Mouse (Mus musculus): ENCODE results near the gene Gar1.

Gene Gar1

GRCm38 (mm10) chr3:129831035-129831568 lies at the start of gene Gar1:
TSS of gene Gar1 (minus strand) at chr3:129831396.
- DNase-seq (ENCODE audit: low spot score in 2 of 2), result peak; percentile 98

GRCm38 (mm10) chr3:129879913-129880312 lies 48.7 kb upstream of the Gar1 start:
- no peak for DNase-seq (ENCODE audit: low spot score in 2 of 2)

- peak; percentile 34 to 35 for DNase-seq (ENCODE audit: low spot score in 2 of 2)
Measured at GRCm38 (mm10) chr3:129879131-129879757, 48.0 kb upstream of the Gar1 start.

- DNase-seq (ENCODE audit: low spot score in 2 of 2), result peak; percentile 94 to 95
Measured at GRCm38 (mm10) chr3:129878405-129879021, 47.3 kb upstream of the Gar1 start, which contains the start of gene Pla2g12a. TSS of gene Pla2g12a (plus strand) at chr3:129878606.

DNA sequence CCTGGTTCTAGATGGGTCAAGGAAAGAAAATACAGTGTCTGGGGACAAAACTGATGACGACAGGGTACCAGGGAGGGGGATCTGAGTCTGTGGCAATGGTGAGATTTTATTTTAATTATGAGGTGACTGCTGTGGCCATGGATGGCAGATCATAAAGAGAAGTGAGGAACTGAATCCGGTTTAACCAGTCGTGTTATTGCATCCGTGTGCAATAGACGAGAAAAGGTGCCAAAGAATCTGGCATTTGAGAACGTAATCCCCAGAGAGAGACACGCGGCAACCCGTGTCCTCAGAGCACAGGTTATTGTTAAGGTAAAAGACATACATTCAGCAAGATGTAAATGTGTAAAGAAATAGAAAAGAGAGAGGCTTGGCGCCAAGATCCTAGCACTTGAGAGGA lies 46.1 kb upstream of the Gar1 start:
- no peak for DNase-seq (ENCODE audit: low spot score in 2 of 2)

DNA sequence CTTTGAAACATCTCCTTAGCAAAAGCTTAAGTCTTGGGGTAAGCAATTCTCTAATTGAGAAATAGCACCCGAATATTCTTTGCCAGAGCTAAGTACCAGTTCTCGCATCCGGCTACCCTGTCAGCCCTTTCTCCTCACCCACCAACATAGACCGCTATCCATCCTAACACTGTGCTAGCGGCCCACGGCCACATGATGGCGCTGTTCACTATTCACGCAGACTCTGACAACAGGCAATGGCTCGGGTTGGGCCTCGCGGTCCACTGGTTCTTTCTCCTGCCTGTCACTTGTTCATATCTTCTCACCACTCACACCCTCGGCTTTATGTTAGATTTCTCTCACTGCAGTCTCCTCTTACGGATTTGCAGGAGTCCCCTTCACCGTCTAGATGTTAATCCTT lies 32.5 kb upstream of the Gar1 start:
- peak in 1 of 2 experiments; percentile 43 for DNase-seq (ENCODE audit: low spot score in 2 of 2)

DNA sequence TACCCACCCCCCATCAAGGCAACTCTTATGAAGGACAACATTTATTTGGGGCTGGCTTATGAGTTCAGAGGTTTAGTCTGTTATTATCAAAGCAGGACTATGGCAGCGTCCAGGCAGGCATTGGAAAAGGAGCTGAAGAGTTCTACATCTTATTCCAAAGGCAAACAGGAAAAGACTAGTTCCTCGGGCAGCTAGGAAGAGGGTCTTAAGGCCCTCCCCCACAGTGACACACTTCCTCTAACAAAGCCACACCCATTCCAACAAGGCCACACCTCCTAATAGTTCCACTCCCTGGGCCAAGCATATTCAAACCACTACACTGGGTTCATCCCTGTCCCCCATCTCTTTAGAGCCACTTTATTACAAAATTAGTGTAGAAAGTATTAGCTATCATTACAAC lies 31.4 kb upstream of the Gar1 start:
- DNase-seq (ENCODE audit: low spot score in 2 of 2), result no peak

DNA sequence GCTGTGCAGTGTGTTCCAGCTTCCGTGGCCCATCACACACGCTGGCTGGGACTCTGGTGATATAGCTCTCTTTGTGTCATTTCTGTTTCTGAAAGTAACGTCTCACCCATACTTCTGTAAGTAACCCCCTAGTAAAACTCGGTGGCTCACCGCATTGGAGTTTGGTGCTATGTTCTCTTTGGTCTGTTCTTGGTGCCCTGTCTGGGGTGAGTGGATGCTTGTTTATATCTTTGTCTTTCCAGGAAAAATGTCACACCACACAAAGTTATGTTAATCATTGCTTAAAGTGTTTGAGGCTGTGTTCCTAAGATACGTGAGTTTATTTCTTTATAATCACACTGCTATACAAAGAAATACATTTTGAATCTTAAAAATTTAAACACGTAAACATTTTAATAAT lies 15.7 kb upstream of the Gar1 start:
- DNase-seq (ENCODE audit: low spot score in 2 of 2), result no peak

- DNase-seq (ENCODE audit: low spot score in 2 of 2), result no peak
Measured at GRCm38 (mm10) chr3:129845868-129846267, 14.7 kb upstream of the Gar1 start.

- DNase-seq (ENCODE audit: low spot score in 2 of 2), result no peak
Measured at GRCm38 (mm10) chr3:129838017-129838416, 6.8 kb upstream of the Gar1 start.

DNA sequence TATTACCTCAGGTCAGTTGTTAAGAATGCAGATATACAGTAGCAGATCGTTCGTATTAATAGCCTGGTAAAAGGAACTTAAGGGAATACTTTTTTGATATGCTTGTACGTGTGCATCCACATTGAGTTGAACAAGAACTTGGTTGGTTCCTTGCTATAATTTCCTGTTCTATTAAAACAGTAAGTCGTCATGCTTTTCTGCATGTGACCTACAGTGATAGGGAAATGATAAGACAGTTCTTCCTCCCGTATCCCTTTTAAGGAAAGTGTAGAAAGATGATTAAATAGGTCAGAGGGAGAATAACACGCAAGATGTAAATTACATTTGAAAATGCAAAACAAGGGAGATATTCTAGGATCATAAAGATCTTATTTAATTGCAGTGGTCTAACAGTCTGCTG lies 5.8 kb upstream of the Gar1 start:
- no peak for DNase-seq (ENCODE audit: low spot score in 2 of 2)

DNA sequence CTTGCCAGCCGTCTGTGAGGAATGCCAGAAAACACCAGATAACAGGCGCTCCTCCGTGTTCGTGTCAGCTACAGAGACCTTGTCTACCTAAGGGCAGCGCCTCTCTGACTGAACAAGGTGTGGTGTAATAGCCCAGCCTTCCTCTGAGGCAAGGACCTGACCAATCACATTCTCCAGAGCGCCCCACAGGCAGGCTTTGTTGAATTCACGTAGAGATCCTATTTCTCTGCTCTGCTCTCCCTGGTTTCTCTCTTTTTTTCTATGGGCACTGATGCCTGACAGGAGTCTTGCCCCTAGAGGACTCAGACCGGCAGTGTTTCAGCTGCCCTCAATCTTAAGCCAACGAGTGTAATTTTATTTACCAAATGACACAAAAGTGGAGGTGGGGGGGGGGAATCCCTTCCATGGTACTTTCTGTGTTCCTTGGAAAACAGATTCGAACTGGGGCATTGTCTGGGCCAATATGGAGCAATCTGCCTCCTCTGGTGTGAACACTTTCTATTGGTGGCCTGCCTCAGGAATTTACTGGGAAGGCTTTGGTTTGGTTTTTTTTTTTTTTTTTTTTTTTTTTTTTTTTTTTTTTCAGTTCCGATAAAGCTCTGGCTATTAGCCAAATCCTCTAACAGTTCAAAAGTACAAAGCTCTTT lies 5.0 kb upstream of the Gar1 start:
- no peak for DNase-seq (ENCODE audit: low spot score in 2 of 2)

DNA sequence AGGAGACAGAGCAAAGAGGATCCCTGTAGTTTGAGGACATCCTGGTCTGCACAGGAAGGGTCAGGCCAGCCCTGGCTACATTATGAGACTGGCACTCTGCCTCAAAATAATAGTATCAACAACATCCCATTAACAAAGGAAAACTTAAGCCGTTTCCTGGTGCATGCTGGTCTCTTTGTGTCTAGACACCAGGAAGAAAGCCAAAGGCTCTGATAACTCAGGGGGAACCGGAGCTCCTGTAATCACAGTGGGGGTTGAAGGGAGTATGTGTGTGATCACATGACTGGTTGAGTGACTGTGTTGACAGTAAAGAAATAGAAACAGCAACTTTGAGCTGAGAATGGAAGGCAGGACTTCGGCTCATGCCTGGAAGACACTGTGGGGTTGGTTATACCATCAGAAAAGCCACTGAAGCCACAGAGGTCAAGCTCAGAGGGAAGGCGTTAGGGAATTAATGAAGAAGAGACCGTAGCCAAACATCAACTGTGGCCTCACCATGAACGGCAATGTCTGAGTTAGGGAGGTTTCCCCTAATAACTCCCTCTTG lies 4.3 kb upstream of the Gar1 start, which contains the start of gene Cfi:
Gene Cfi (plus strand): TSS at position 497 of the 547 bp plus-strand sequence.
- DNase-seq (ENCODE audit: low spot score in 2 of 2), result no peak

- DNase-seq (ENCODE audit: low spot score in 2 of 2), result no peak
Measured at GRCm38 (mm10) chr3:129830626-129831025, 570 bp downstream of the Gar1 start.

- no peak for DNase-seq (ENCODE audit: low spot score in 2 of 2)
Measured at GRCm38 (mm10) chr3:129827691-129828090, 3.5 kb downstream of the Gar1 start.

GRCm38 (mm10) chr3:129826691-129827090 lies 4.5 kb downstream of the Gar1 start:
- no peak for DNase-seq (ENCODE audit: low spot score in 2 of 2)

GRCm38 (mm10) chr3:129824891-129825290 lies 6.3 kb downstream of the Gar1 start:
- DNase-seq (ENCODE audit: low spot score in 2 of 2), result no peak

DNA sequence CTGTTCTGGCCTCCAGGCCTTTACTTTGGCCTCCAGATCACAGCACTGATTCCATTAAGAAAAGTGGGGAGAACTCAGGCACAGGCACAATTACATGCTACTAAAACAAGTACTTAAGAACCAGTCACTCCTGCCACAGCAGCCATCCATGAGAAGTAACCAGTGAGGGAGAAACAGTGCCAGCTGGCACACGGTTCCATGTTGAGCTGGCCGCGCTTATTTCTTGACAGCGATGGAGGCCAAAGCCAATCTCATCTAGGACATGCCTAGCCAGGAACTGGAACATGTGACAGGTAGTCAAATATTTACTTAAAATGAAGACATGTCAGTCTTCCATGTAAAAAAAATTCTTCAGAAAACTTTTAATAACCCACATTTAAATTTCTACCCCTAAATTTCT lies 7.0 kb downstream of the Gar1 start:
- DNase-seq (ENCODE audit: low spot score in 2 of 2), result no peak

DNA sequence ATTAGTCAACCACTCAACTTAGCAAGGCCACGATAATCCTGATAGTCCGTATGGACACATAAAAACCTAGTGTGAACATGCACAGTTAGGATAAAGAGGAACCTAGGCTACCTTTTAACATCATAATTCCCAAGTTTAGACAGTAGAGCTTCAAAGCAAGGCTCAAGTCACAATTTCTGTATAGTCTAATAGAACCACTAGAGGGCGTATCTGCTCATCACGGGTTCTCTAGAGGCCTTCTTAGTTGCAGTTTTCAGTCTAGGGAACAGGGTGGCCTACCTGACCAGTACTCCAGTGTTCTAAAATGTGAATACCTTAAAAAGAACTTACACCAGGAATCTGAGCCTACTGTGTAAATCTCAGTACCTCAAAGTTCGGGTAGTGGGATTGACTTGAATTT lies 7.9 kb downstream of the Gar1 start:
- no peak for DNase-seq (ENCODE audit: low spot score in 2 of 2)

DNA sequence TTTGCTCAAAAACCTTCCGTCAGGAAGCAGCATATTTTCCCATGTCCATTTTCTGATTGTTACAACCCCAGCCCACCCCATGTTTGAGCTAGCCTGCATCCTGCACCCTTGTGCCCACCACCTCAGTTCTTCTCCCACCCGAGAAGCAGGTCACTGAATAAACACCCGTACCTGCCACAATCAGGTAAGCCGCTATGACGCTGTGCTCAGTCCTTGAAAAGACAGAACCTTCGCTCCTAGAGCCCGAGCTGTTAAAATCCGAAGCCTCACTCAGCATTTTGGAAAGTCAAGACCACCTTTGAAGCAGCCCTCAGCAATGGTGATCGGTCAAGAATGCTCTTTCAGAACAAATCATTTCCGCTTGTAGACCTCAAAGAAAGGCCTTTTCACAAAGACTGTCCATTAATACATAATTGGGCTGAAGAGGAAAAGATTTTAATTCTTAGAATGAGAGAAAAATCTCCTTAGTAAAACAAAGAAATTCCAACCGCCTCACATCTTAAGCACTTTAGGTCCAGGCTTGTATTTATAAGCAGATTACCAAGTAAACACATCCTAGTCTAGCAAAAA lies 8.9 kb downstream of the Gar1 start, which contains the start of gene Rrh:
Gene Rrh (minus strand): TSS at position 382 of the 570 bp plus-strand sequence.
- DNase-seq (ENCODE audit: low spot score in 2 of 2), result no peak

DNA sequence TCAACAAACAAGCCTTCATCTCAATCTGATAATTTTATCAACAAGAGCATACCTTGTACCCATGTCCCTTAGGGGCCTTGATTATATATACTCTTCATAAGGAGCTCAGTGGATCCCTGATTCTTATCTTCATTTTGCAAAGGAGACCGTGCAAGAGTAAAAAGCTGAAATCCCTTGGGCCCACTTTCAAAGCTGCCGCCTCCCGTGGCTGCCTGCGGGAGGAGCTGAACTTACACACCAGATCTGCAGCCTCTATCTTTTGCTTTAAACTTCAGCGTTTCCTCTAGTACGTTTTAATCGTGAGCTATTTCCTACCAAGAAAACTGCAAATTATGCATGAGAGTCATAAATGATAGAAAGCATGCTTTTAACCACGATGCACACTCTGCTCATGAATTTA lies 9.5 kb downstream of the Gar1 start:
- no peak for DNase-seq (ENCODE audit: low spot score in 2 of 2)

- no peak for DNase-seq (ENCODE audit: low spot score in 2 of 2)
Measured at GRCm38 (mm10) chr3:129820847-129821246, 10.3 kb downstream of the Gar1 start.

Data from right cerebral cortex, postnatal 10 days (tissue).